Mouse (Mus musculus): ENCODE measurements around the gene C4b.

Gene C4b

GRCm38 (mm10) chr17:34700671-34701071 lies 43.0 kb downstream of the C4b start:
- DNase-seq (ENCODE audit: low spot score in 2 of 2), result no peak

- DNase-seq (ENCODE audit: low spot score in 2 of 2), result no peak
These were observed 43.9 kb downstream of the C4b start for GRCm38 (mm10) chr17:34699575-34700408.

- peak in 1 of 2 experiments; percentile 27 for DNase-seq (ENCODE audit: low spot score in 2 of 2)
These were observed 50.8 kb downstream of the C4b start for GRCm38 (mm10) chr17:34692906-34693305.

GRCm38 (mm10) chr17:34690458-34690857 lies 53.2 kb downstream of the C4b start:
- peak in 1 of 2 experiments; percentile 18 for DNase-seq (ENCODE audit: low spot score in 2 of 2)

GRCm38 (mm10) chr17:34688889-34689288 lies 54.8 kb downstream of the C4b start:
- no peak for DNase-seq (ENCODE audit: low spot score in 2 of 2)

- DNase-seq (ENCODE audit: low spot score in 2 of 2), result no peak
These were observed 58.3 kb downstream of the C4b start for GRCm38 (mm10) chr17:34685120-34686110.

GRCm38 (mm10) chr17:34684253-34684893 lies 59.3 kb downstream of the C4b start:
- DNase-seq (ENCODE audit: low spot score in 2 of 2), result no peak

GRCm38 (mm10) chr17:34683686-34684220 lies 59.9 kb downstream of the C4b start:
- no peak for DNase-seq (ENCODE audit: low spot score in 2 of 2)

GRCm38 (mm10) chr17:34683179-34683578 lies 60.5 kb downstream of the C4b start:
- no peak for DNase-seq (ENCODE audit: low spot score in 2 of 2)

- DNase-seq (ENCODE audit: low spot score in 2 of 2), result no peak
These were observed 61.7 kb downstream of the C4b start for GRCm38 (mm10) chr17:34681881-34682536.

- DNase-seq (ENCODE audit: low spot score in 2 of 2), result no peak
These were observed 62.5 kb downstream of the C4b start for GRCm38 (mm10) chr17:34681132-34681571.

GRCm38 (mm10) chr17:34680621-34681020 lies 63.1 kb downstream of the C4b start:
- no peak for DNase-seq (ENCODE audit: low spot score in 2 of 2)

GRCm38 (mm10) chr17:34680191-34680590 lies 63.5 kb downstream of the C4b start:
- no peak for DNase-seq (ENCODE audit: low spot score in 2 of 2)
